Mouse (Mus musculus) heart, embryonic 13.5 days (tissue): ENCODE results near the gene Creb5. TPM values are rescaled to one million over a fixed set of nuclear protein-coding genes. Genes with fewer than 3 reads are reported as not detected.

Source experiments
- ATAC-seq: fragments of 200-750 bp; cut with Nextera tagmentation; 2 replicates; pipeline ENCODE4 v1.8.0; 2017; ENCODE audit warnings: moderate TSS enrichment; ENCODE audit not compliant: insufficient number of reproducible peaks, low FRiP score, low TSS enrichment; ENCODE audit errors: extremely low read depth
- H3K27ac ChIP-seq: fragments of 300-500 bp; sonication (generic); replicated peaks from 2 replicates; pipeline ENCODE4 v1.5.1; 2015; ENCODE audit warnings: moderate library complexity, mild to moderate bottlenecking, inconsistent platforms
- H3K27me3 ChIP-seq: fragments of 300-500 bp; sonication (generic); replicated peaks from 2 replicates; pipeline ENCODE4 v1.6.1; 2015; ENCODE audit warnings: mild to moderate bottlenecking, inconsistent platforms
- H3K36me3 ChIP-seq: fragments of 300-500 bp; sonication (generic); 2 replicates; pipeline ENCODE4 v1.6.1; 2015; ENCODE audit warnings: mild to moderate bottlenecking, inconsistent platforms
- H3K4me1 ChIP-seq: fragments of 300-500 bp; sonication (generic); 2 replicates; pipeline ENCODE4 v1.6.1; 2015; ENCODE audit warnings: inconsistent platforms
- H3K4me2 ChIP-seq: fragments of 300-500 bp; sonication (generic); 2 replicates; pipeline ENCODE4 v1.6.1; 2015; ENCODE audit warnings: inconsistent platforms, mild to moderate bottlenecking, moderate library complexity
- H3K4me3 ChIP-seq: fragments of 300-500 bp; sonication (generic); 2 replicates; pipeline ENCODE4 v1.5.1; 2015; ENCODE audit warnings: moderate library complexity, mild to moderate bottlenecking, inconsistent platforms
- H3K9ac ChIP-seq: fragments of 300-500 bp; sonication (generic); 2 replicates; pipeline ENCODE4 v1.6.1; 2015; ENCODE audit warnings: inconsistent platforms, mild to moderate bottlenecking, moderate library complexity
- H3K9me3 ChIP-seq: fragments of 300-500 bp; sonication (generic); 2 replicates; pipeline ENCODE4 v1.6.1; 2016; ENCODE audit warnings: inconsistent platforms
- WGBS: fragments of 180-500 bp; shearing (Covaris S2); methylation state at CpG from one replicate; pipeline ENCODE4 v1.1.7; 2015; ENCODE audit warnings: mixed read lengths; 5-methylcytosine and 5-hydroxymethylcytosine counted together
- polyA plus RNA-seq: library from polyadenylated mRNA; unstranded; fragments of >200 nt; fragmentation: Nextera tagmentation; extraction: Ambion mirVana; gene quantifications from 2 replicates; pipeline ENCODE4 v1.2.1, GENCODE M21; 2015

Creb5 gene
- polyA plus RNA-seq, 1 experiment from 2014 or later, result 31.1 TPM

DNA sequence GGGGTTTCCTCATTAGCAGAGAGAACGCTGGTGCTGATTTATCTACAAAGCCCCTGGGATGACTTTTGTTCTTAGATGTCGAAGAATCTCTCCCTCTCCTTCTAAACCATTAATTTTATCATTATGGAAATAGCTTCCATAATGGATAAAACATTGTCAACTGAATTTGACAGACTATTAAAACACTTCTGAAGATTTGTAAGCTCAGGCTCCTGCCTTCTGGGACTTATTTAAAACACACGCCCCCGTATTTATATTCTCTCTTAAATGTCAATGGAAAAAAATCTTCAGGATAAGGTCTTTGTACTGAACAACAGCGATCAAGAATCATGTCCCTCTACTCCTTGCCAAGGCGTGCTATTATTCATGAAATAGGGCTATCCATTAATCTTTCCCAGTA is 448.6 kb downstream of the Creb5 start:
- WGBS, result 68% methylated on average over 6 of the region's 6 CpGs
- Histone ChIP-seq H3K27ac (no peak overlapping the region), H3K36me3 (no peaks in the 10 kb centered on the region), H3K9me3 (0 out of 2 replicates have a peak, but pooled peaks cover 6% of the 10 kb centered on the region), H3K9ac (no peak overlapping the region), H3K4me3 (no peak overlapping the region), H3K27me3 (no peaks in the 10 kb centered on the region), H3K4me1 (peaks cover 4% of the 10 kb centered on the region; the same call in 1 of the 2 replicates), H3K4me2 (no peak overlapping the region)
- ATAC-seq, result no peak

DNA sequence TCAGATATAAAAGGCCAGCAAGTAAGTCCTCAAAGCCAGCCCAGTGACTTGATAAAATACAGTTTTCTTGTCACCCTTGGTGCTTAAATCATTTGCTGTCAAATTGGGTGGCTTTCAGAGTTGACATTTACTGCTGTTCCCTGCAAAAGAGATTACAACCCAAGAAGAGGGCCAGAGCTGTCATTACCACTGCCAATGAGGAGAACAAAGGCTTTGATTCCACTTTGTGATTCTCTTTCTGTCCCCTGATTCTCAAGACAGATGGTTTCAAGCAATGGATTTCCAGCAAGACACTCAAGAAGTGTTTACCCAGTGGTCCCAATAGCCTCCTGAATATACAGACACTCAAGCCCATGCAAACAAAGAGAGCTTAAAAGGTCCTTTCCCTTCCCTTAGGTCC is 451.1 kb downstream of the Creb5 start:
- Histone ChIP-seq H3K36me3 (no peaks in the 10 kb centered on the region), H3K9me3 (no peaks in the 10 kb centered on the region), H3K4me3 (no peak overlapping the region), H3K27me3 (no peaks in the 10 kb centered on the region), H3K4me2 (no peak overlapping the region), H3K4me1 (peaks cover 4% of the 10 kb centered on the region; the same call in 1 of the 2 replicates), H3K27ac (no peak overlapping the region), H3K9ac (no peak overlapping the region)
- no peak for ATAC-seq

DNA sequence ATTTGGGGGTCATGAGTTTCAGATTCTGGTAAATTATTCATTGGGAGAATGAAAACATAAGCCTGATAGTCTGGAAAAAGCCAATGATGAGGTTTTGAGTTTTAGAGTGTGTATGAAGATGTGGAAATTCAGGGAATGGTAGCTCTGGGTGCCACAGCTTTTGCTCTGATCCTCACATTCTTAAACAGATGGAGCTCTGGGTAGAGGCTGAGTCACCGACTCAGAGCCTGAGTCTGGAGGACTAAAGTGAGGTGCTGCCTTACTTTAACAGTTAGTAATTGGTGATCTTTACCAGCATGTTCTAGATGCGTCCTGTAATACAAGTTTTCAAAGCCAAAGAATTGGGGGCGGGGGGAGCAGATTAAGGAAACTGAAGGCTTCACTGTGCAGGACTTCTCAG is 454.2 kb downstream of the Creb5 start:
- Histone ChIP-seq H3K36me3 (no peaks in the 10 kb centered on the region), H3K9ac (no peak overlapping the region), H3K4me3 (no peak overlapping the region), H3K9me3 (no peaks in the 10 kb centered on the region), H3K4me1 (no peaks in the 10 kb centered on the region), H3K4me2 (no peak overlapping the region), H3K27me3 (no peaks in the 10 kb centered on the region), H3K27ac (no peak overlapping the region)
- no peak for ATAC-seq
- WGBS, result 80% methylated on average over 3 of the region's 3 CpGs

Other genes with a start within 250 kb of the Creb5 start
- 11.5 and 12.9 TPM in 2 replicates for gene Jazf1, start 218.6 kb upstream of the Creb5 start, polyA plus RNA-seq